Mouse (Mus musculus) myocyte (in vitro differentiated cells): ENCODE data around the gene Pdgfd.

Source experiments
- POLR2A ChIP-seq: IDR thresholded peaks from one replicate; pipeline ENCODE4 v1.6.1; 2011; ENCODE audit warnings: low read depth, mild to moderate bottlenecking, control low read depth, moderate library complexity; ENCODE audit not compliant: insufficient read length
- REST ChIP-seq: IDR thresholded peaks from one replicate; pipeline ENCODE4 v1.6.1; 2011; ENCODE audit warnings: mild to moderate bottlenecking, control low read depth, moderate library complexity; ENCODE audit not compliant: insufficient read depth, insufficient read length
- TCF12 ChIP-seq: IDR thresholded peaks from one replicate; pipeline ENCODE4 v1.6.1; 2011; ENCODE audit warnings: mild to moderate bottlenecking, control low read depth; ENCODE audit not compliant: poor library complexity, insufficient read depth, severe bottlenecking

GRCm38 (mm10) chr9:6333499-6333898 lies 165.1 kb downstream of the Pdgfd start:
- TF ChIP-seq POLR2A (no peak), TCF12 (no peak), REST (no peak)
